In the genomic region with DNA sequence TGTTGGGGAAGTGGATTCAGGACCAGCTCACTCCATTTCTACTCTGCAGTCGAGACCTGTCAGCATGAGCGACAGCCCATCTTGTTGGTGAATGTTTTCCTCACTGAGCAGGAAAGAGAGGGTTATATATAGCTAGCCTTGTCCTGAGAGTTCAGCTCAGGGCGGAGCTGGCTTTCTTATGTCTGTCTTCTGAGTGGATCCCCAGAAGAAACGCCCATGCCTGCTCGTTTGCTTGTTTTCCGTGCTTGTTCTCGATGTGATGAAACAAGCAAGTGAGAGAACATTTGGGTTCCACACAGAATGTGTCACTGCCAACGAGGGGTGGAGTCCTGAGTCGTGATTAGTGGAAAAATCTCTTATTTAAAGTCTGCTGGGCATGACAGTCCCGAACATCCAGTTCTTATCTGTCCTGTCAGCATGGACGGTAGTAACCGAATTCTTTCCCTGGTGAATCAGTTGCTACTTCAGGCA, we compare ENCODE assay signal across 12 mouse cellular contexts. TPM values are rescaled to one million over a fixed set of nuclear protein-coding genes. Genes with fewer than 3 reads are reported as not detected.
A peak's percentile ranks its signal among the peaks of the same experiment; 100 is the strongest.
DNase-seq lines count a peak whose midpoint lies in the region; ATAC-seq and TF ChIP-seq lines count a peak whose summit lies in the region.
"Had no signal": no experiment of that assay in that cellular context is flagged by ENCODE, and none has a peak within 500 bp of the region (broad histone marks: within the 10 kb centered on the region; RNA-seq: fewer than 3 reads in every experiment).

No protein-coding gene starts in this region.

- peak; percentile 86 for TF ChIP-seq EP300 in liver, postnatal 0 days (IDR thresholded peaks at IDR 0.05; ENCODE audit: low read depth)

- peaks cover 39% of the 10 kb centered on the region for H3K36me3 ChIP-seq in heart, embryonic 12.5 days
- H3K36me3 ChIP-seq in liver, postnatal 0 days (replicated peaks; ENCODE audit: insufficient read depth, low read length), result peaks cover 42% of the 10 kb centered on the region
- H3K36me3 ChIP-seq in midbrain, embryonic 10.5 days, result peaks cover 75% of the 10 kb centered on the region

- H3K9me3 ChIP-seq in heart, embryonic 12.5 days (replicated peaks), result no peaks in the 10 kb centered on the region
- H3K9me3 ChIP-seq in liver, postnatal 0 days (ENCODE audit: low read length), result no peaks in the 10 kb centered on the region
- no peaks in the 10 kb centered on the region for H3K9me3 ChIP-seq in midbrain, embryonic 10.5 days (replicated peaks)
- H3K9me3 ChIP-seq: limb, embryonic 10.5 days; midbrain, embryonic 12.5 days had no signal

- DNase-seq in adrenal gland, adult 8-10 months, result peak; percentile 48
- DNase-seq in adrenal gland, postnatal 10 days, result no peak
- peak; percentile 24 for DNase-seq in Muller cell, postnatal 12 days (ENCODE audit: inconsistent ontology term)
- peak; percentile 41 for DNase-seq in liver, postnatal 0 days
- no peak for DNase-seq in embryo, embryonic 9.5 days (ENCODE audit: extremely low spot score)
- DNase-seq in midbrain, embryonic 10.5 days (ENCODE audit: low spot score), result no peak

- peak; percentile 70 for ATAC-seq in heart, embryonic 12.5 days (ENCODE audit: insufficient number of reproducible peaks, low FRiP score)
- ATAC-seq in liver, postnatal 0 days, result peak; percentile 87
- ATAC-seq in activated CD4-positive, CD25-positive, alpha-beta regulatory T cell, adult 4 months, result no peak
- ATAC-seq: intestine, postnatal 0 days had no signal

- H3K4me2 ChIP-seq in heart, embryonic 12.5 days, result peak overlapping the region; percentile 47
- H3K4me2 ChIP-seq in liver, postnatal 0 days (ENCODE audit: low read depth, low read length), result no peak overlapping the region
- H3K4me2 ChIP-seq: midbrain, embryonic 12.5 days had no signal

- no peaks in the 10 kb centered on the region for H3K27me3 ChIP-seq in heart, embryonic 12.5 days (replicated peaks)
- H3K27me3 ChIP-seq in liver, postnatal 0 days (ENCODE audit: insufficient read depth, low read length), result no peaks in the 10 kb centered on the region
- H3K27me3 ChIP-seq in midbrain, embryonic 10.5 days (ENCODE audit: low read depth, poor library complexity, severe bottlenecking), result no peaks in the 10 kb centered on the region
- H3K27me3 ChIP-seq: midbrain, embryonic 12.5 days had no signal

- WGBS in heart, embryonic 12.5 days, result 15% methylated on average over 12 of the region's 12 CpGs
- WGBS in liver, postnatal 0 days (ENCODE audit: insufficient replicate concordance), result 47% methylated on average over 12 of the region's 12 CpGs
- 90% methylated on average over 12 of the region's 12 CpGs for WGBS in midbrain, embryonic 10.5 days

- peaks cover 55% of the 10 kb centered on the region for H3K4me1 ChIP-seq in heart, embryonic 12.5 days (replicated peaks)
- peaks cover 16% of the 10 kb centered on the region for H3K4me1 ChIP-seq in liver, postnatal 0 days (ENCODE audit: insufficient read depth)
- H3K4me1 ChIP-seq in midbrain, embryonic 10.5 days, result no peaks in the 10 kb centered on the region
- H3K4me1 ChIP-seq: limb, embryonic 10.5 days; midbrain, embryonic 12.5 days had no signal

- H3K4me3 ChIP-seq in heart, embryonic 12.5 days, result no peak overlapping the region
- H3K4me3 ChIP-seq in liver, postnatal 0 days (ENCODE audit: low read depth, low read length), result no peak overlapping the region
- no peak overlapping the region for H3K4me3 ChIP-seq in midbrain, embryonic 10.5 days
- H3K4me3 ChIP-seq: limb, embryonic 10.5 days; midbrain, embryonic 12.5 days had no signal

- H3K27ac ChIP-seq in heart, embryonic 12.5 days (ENCODE audit: poor library complexity, severe bottlenecking), result peak overlapping the region; percentile 88
- peak overlapping the region; percentile 66 for H3K27ac ChIP-seq in liver, postnatal 0 days (ENCODE audit: low read depth)
- no peak overlapping the region for H3K27ac ChIP-seq in midbrain, embryonic 10.5 days (replicated peaks)
- H3K27ac ChIP-seq: limb, embryonic 10.5 days; midbrain, embryonic 12.5 days had no signal

- H3K9ac ChIP-seq in heart, embryonic 12.5 days, result no peak overlapping the region
- H3K9ac ChIP-seq in liver, postnatal 0 days (replicated peaks), result no peak overlapping the region
- H3K9ac ChIP-seq: midbrain, embryonic 12.5 days had no signal

- TF ChIP-seq CTCF in liver, postnatal 0 days (IDR thresholded peaks at IDR 0.05; ENCODE audit: low read depth), result no peak

RNA-seq across cellular contexts. Expression of gene Apoa1, which starts 31.6 kb away (rescaled TPM):
- 1 to 10 TPM in 3 of 4 experiments, not detected in 1; 1.2 to 3.5 (median 1.5) TPM for total RNA-seq in adrenal gland, adult 8-10 months (2022)
- 1,000 to 10,000 TPM; 1,779 to 4,788 TPM for total RNA-seq in adrenal gland, postnatal 10 days (2021)
- polyA plus RNA-seq in heart, embryonic 12.5 days (2016; fragmentation: Nextera tagmentation; extraction: Ambion mirVana), result 8.2 and 24.9 TPM in 2 replicates
- polyA plus RNA-seq in liver, postnatal 0 days (2015; fragmentation: Nextera tagmentation; extraction: Ambion mirVana), result 27,203 and 27,647 TPM in 2 replicates
- 0.65 and 1.2 TPM in 2 replicates for polyA plus RNA-seq in midbrain, embryonic 10.5 days (2016; fragmentation: Nextera tagmentation; extraction: Ambion mirVana)
- polyA plus RNA-seq in activated CD4-positive, CD25-positive, alpha-beta regulatory T cell, adult 4 months (2017; shearing (Covaris generic)), result not detected

RNA-seq across cellular contexts. Expression of gene Apoc3, which starts 38.7 kb away (rescaled TPM):
- 1 to 10 TPM in 3 of 4 experiments, not detected in 1; 1.5 to 4.7 (median 4.2) TPM for total RNA-seq in adrenal gland, adult 8-10 months (2022)
- total RNA-seq in adrenal gland, postnatal 10 days (2021), result 10 to 100 TPM; 25.1 to 63.1 TPM
- not detected in 2 replicates for polyA plus RNA-seq in heart, embryonic 12.5 days (2016; fragmentation: Nextera tagmentation; extraction: Ambion mirVana)
- 453 and 541 TPM in 2 replicates for polyA plus RNA-seq in liver, postnatal 0 days (2015; fragmentation: Nextera tagmentation; extraction: Ambion mirVana)
- not detected in 2 replicates for polyA plus RNA-seq in midbrain, embryonic 10.5 days (2016; fragmentation: Nextera tagmentation; extraction: Ambion mirVana)
- polyA plus RNA-seq in activated CD4-positive, CD25-positive, alpha-beta regulatory T cell, adult 4 months (2017; shearing (Covaris generic)), result not detected
- polyA plus RNA-seq: embryonic facial prominence, embryonic 11.5 days; limb, embryonic 10.5 days; midbrain, embryonic 12.5 days had no signal

RNA-seq across cellular contexts. Expression of gene Apoa4, which starts 43.8 kb away (rescaled TPM):
- under 1 TPM in 1 of 4 experiments, not detected in 3; 0.16 TPM for total RNA-seq in adrenal gland, adult 8-10 months (2022)
- 1 to 10 TPM; 2.9 to 8.5 TPM for total RNA-seq in adrenal gland, postnatal 10 days (2021)
- 0.74 and 1.3 TPM in 2 replicates for polyA plus RNA-seq in heart, embryonic 12.5 days (2016; fragmentation: Nextera tagmentation; extraction: Ambion mirVana)
- polyA plus RNA-seq in liver, postnatal 0 days (2015; fragmentation: Nextera tagmentation; extraction: Ambion mirVana), result 256 and 423 TPM in 2 replicates
- polyA plus RNA-seq in midbrain, embryonic 10.5 days (2016; fragmentation: Nextera tagmentation; extraction: Ambion mirVana), result not detected in 2 replicates
- not detected for polyA plus RNA-seq in activated CD4-positive, CD25-positive, alpha-beta regulatory T cell, adult 4 months (2017; shearing (Covaris generic))
- polyA plus RNA-seq: embryonic facial prominence, embryonic 11.5 days; limb, embryonic 10.5 days; midbrain, embryonic 12.5 days had no signal

Comparison
In these comparisons a context has a peak if more than half of its experiments do, and no peak if none do; other contexts are left out.
1. DNase-seq: peak in adrenal gland, adult 8-10 months (single experiment), Muller cell, postnatal 12 days (single experiment) and liver, postnatal 0 days (single experiment); none in adrenal gland, postnatal 10 days (single experiment), embryo, embryonic 9.5 days (single experiment) and midbrain, embryonic 10.5 days (single experiment).
2. RNA of gene Apoa1, which starts 31.6 kb away (polyA plus RNA-seq): 27,203 to 27,647 TPM in liver, postnatal 0 days; 8.2 to 24.9 TPM in heart, embryonic 12.5 days, 0.65 to 1.2 TPM in midbrain, embryonic 10.5 days and not detected in activated CD4-positive, CD25-positive, alpha-beta regulatory T cell, adult 4 months; every median in the first group is over 1,000 times any median in the second.
3. RNA of gene Apoc3, which starts 38.7 kb away (polyA plus RNA-seq): 453 to 541 TPM in liver, postnatal 0 days; not detected in heart, embryonic 12.5 days, not detected in midbrain, embryonic 10.5 days and not detected in activated CD4-positive, CD25-positive, alpha-beta regulatory T cell, adult 4 months; every median in the first group is over 100 times any median in the second.
4. RNA of gene Apoa4, which starts 43.8 kb away (polyA plus RNA-seq): 256 to 423 TPM in liver, postnatal 0 days; 0.74 to 1.3 TPM in heart, embryonic 12.5 days, not detected in midbrain, embryonic 10.5 days and not detected in activated CD4-positive, CD25-positive, alpha-beta regulatory T cell, adult 4 months; every median in the first group is over 100 times any median in the second.